Mouse (Mus musculus) midbrain, embryonic 10.5 days (tissue): ENCODE data around the gene Pcgf3. TPM values are rescaled to one million over a fixed set of nuclear protein-coding genes. Genes with fewer than 3 reads are reported as not detected.

Experiments
- DNase-seq: peaks from one replicate; pipeline ENCODE4 v3.0.0-alpha.2; 2017; ENCODE audit warnings: low spot score
- H3K27ac ChIP-seq: fragments of 300-500 bp; sonication (generic); replicated peaks from 2 replicates; pipeline ENCODE4 v1.5.1; 2016; ENCODE audit warnings: mild to moderate bottlenecking
- H3K27me3 ChIP-seq: fragments of 300-500 bp; sonication (generic); 2 replicates; pipeline ENCODE4 v1.6.1; 2016; ENCODE audit warnings: low read depth, mild to moderate bottlenecking; ENCODE audit not compliant: poor library complexity, severe bottlenecking
- H3K36me3 ChIP-seq: fragments of 300-500 bp; sonication (generic); 2 replicates; pipeline ENCODE4 v1.6.1; 2016; ENCODE audit warnings: mild to moderate bottlenecking, moderate library complexity
- H3K4me1 ChIP-seq: fragments of 300-500 bp; sonication (generic); 2 replicates; pipeline ENCODE4 v1.6.1; 2016
- H3K4me3 ChIP-seq: fragments of 300-500 bp; sonication (generic); 2 replicates; pipeline ENCODE4 v1.5.1; 2016; ENCODE audit warnings: mild to moderate bottlenecking, moderate library complexity
- H3K9me3 ChIP-seq: fragments of 300-500 bp; sonication (generic); replicated peaks from 2 replicates; pipeline ENCODE4 v1.6.1; 2016; ENCODE audit warnings: mild to moderate bottlenecking
- WGBS: fragments of 180-500 bp; shearing (Covaris S2); methylation state at CpG from one replicate; pipeline ENCODE4 v1.1.7; 2016; 5-methylcytosine and 5-hydroxymethylcytosine counted together
- polyA plus RNA-seq: library from polyadenylated mRNA; unstranded; fragments of >200 nt; fragmentation: Nextera tagmentation; extraction: Ambion mirVana; gene quantifications from 2 replicates; pipeline ENCODE4 v1.2.1, GENCODE M21; 2016

Pcgf3 gene
- polyA plus RNA-seq, 1 experiment from 2014 or later, result 21.2 TPM

DNA sequence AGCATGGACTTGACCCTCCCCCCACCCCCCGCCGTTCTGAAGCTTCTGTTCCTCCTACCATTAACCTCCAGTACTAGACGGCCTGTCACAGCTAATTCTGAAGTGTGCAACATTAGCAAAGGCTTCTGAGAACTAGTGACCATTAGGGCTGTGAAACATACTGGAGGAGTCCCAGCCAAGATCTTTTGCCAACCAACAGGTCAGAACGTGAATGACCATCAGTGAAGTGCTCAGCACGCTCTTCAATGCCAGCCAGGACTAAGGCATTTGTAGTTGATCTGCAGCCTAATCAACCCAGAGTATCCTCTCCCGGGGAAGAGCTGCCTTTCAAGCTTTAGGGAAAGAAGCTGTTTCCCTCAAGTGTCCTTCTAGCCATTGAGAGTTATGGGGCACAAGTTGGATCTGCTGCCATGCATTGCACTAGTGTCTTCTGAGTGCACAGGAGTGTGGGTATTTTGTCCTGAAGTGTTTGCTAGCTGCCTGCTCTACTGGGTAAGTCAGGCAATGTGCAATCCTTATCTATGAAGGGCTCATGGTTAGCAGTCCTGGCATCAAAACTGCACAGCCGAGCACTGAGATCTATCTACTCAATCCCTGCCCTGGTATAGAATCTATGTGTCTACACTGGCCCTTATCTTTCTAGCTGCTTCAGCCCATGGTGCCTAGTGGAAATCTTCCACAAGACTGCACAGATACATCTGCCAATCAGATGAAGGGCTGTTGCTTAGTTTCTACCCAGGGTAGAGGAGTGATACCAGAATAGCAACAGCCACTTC, 82.7 kb downstream of the Pcgf3 start:
- H3K9me3 ChIP-seq, result no peaks in the 10 kb centered on the region
- no peak overlapping the region for H3K4me3 ChIP-seq
- no peak for DNase-seq
- H3K27me3 ChIP-seq, result peaks cover 14% of the 10 kb centered on the region
- no peaks in the 10 kb centered on the region for H3K36me3 ChIP-seq
- no peak overlapping the region for H3K27ac ChIP-seq
- WGBS, result 76% methylated on average over 7 of the region's 7 CpGs
- no peaks in the 10 kb centered on the region for H3K4me1 ChIP-seq

DNA sequence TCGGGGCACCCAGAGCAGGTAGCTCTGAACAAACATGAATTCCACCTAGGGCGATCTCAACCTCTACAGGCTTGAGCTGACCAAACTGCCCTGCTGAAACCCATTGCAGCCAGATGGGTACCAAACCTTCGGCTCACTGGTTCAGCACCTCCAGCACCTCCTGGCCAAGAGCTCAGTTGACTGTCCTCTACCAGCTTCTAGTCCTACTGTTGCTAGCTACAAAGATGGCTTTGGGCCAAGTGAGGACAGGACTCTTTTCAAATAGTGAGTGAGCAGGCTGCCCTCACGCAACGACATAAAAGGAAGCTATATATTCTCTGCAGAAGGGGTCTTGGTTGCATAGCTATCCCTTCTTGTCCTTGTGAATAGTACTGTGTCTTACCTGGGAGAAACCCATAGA, 86.6 kb downstream of the Pcgf3 start:
- H3K4me3 ChIP-seq, result no peak overlapping the region
- H3K9me3 ChIP-seq, result no peaks in the 10 kb centered on the region
- peaks cover 44% of the 10 kb centered on the region for H3K27me3 ChIP-seq
- no peak overlapping the region for H3K27ac ChIP-seq
- WGBS, result 89% methylated on average over 5 of the region's 5 CpGs
- no peak for DNase-seq
- H3K36me3 ChIP-seq, result no peaks in the 10 kb centered on the region
- peaks cover 16% of the 10 kb centered on the region for H3K4me1 ChIP-seq

DNA sequence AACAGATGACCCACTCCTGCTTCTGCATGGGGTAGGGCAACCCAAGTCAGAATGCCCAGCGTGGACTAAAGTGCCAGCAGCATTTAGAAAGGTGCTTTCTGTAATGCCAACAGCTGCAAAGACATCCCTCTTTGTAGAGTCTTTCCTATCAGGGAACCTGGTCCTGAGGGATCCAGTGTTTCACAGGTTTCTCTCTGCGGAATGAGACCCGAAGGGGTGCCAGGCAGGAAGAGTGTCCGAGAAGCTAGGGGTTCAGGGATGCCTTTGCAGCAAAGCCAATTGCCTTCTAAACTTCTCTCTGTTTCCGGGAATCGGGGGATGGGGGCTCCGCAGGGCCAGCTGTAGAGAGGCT, 88.1 kb downstream of the Pcgf3 start:
- Histone ChIP-seq H3K9me3 (no peaks in the 10 kb centered on the region), H3K36me3 (no peaks in the 10 kb centered on the region), H3K27ac (no peak overlapping the region), H3K4me3 (peak overlapping the region; percentile 60), H3K4me1 (peaks cover 16% of the 10 kb centered on the region), H3K27me3 (peaks cover 44% of the 10 kb centered on the region)
- 15% methylated on average over 7 of the region's 7 CpGs for WGBS
- DNase-seq, result no peak

DNA sequence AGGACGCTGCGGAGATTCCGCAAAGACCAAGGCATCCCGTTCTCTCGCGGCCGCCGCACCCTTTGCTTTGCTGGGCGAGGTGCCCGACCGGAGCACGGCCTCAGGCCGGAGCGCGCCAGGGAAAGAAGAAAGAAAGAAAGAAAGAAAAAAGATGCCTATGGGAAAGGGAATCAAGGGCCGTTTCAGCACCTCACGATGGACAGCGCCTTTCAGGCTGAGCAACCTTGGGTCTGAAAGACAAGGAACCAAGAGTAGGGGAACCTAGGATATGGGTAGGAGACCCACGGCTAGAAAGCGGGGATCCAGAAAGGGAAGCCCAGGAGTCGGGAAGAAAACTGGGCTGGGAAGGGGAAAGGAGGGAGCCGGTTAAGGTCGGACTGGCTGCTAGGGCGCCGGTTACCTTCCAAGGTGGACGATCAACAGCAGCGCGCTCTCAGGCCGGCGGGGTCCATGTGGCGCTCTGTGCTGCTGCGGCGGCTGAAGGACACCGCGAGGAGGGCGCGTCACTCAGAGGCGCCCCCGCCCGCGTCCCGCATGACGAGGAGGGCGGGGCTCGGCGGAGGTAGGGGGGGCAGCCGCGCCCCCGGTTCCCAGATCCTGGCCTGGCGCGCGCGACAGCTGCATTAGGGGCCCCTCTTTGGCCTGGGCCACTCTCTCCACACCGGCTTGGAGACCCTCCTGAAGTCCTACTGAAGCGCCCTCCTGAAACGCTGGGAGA, 88.6 kb downstream of the Pcgf3 start, which contains the start of gene Cplx1:
TSS of gene Cplx1 (minus strand) at position 536 of the 718 bp plus-strand sequence.
- DNase-seq, result peak; percentile 70
- H3K4me3 ChIP-seq, result peak within 1 kb of the TSS; percentile 60
- under 1% methylated on average over 52 of the region's 56 CpGs for WGBS

DNA sequence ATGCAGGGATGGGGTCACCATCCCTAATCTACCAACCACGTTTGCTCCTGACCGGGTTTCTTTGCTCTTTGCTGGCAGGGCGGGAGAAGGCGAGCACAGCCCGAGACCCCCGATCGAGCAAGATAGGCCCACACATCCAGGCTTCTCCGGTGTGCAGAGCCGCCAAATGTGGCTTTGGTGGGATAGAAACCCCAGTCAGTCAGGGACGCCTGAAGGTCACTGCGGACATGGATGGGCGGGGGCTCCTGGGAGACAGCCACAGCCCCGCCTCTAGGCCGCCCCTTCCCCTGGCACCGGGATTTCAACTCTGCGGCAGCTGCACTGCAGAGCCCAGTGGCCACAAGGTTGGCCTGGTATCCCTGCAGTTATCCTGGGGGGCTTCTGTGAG, 89.2 kb downstream of the Pcgf3 start:
- WGBS, result under 1% methylated on average over 16 of the region's 16 CpGs

More for the DNA sequence above, 88.6 kb downstream of the Pcgf3 start, which contains the start of gene Cplx1:
- no peak within 1 kb of the TSS for H3K27ac ChIP-seq
- H3K9me3 ChIP-seq, result no peaks in the 10 kb centered on the region
- no peaks in the 10 kb centered on the region for H3K36me3 ChIP-seq
- peaks cover 16% of the 10 kb centered on the region for H3K4me1 ChIP-seq
- peaks cover 44% of the 10 kb centered on the region for H3K27me3 ChIP-seq

DNA sequence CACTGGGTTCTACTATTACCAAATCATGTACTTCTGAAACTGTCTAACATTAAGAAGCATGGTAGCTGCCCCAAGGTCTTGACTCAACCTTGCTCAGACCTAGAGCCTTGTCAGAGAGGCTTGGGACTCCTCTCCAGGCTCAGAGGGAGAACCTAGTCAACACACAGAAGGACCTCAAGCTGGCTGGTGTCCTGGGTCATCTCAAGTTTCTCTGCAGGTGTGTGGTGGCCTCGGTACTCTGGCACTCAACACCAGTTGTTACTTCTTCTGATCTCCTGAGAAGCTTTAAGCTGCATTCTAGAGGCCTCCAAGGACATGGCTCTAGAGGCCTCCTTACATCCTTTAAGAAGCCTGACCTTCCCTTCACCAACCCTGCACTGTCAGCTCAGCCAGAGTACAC, 93.0 kb downstream of the Pcgf3 start:
- 72% methylated on average over 1 of the region's 1 CpGs for WGBS
- Histone ChIP-seq H3K27me3 (peaks cover 26% of the 10 kb centered on the region), H3K27ac (no peak overlapping the region), H3K4me1 (peaks cover 15% of the 10 kb centered on the region), H3K36me3 (no peaks in the 10 kb centered on the region), H3K4me3 (no peak overlapping the region), H3K9me3 (no peaks in the 10 kb centered on the region)
- no peak for DNase-seq

More for the DNA sequence above, 89.2 kb downstream of the Pcgf3 start:
- Histone ChIP-seq H3K27me3 (peaks cover 44% of the 10 kb centered on the region), H3K36me3 (no peaks in the 10 kb centered on the region), H3K27ac (no peak overlapping the region), H3K9me3 (no peaks in the 10 kb centered on the region), H3K4me1 (peaks cover 16% of the 10 kb centered on the region), H3K4me3 (peak overlapping the region; percentile 60)
- no peak for DNase-seq

Other genes with a start within 250 kb of the Pcgf3 start
- gene Dr1, start 192.3 kb upstream of the Pcgf3 start, polyA plus RNA-seq, result 50.6 and 51.8 TPM in 2 replicates
- gene Pigg, start 148.6 kb upstream of the Pcgf3 start, polyA plus RNA-seq, result 6.1 and 7.5 TPM in 2 replicates
- 0.07 TPM in 1 of 2 replicates, not detected in the other for gene Gm42517, start 93.3 kb upstream of the Pcgf3 start, polyA plus RNA-seq
- 0.16 and 0.53 TPM in 2 replicates for gene Pde6b, start 72.8 kb upstream of the Pcgf3 start, polyA plus RNA-seq
- gene Atp5k, start 26.8 kb upstream of the Pcgf3 start, polyA plus RNA-seq, result 361 and 381 TPM in 2 replicates
- 0.11 and 0.16 TPM in 2 replicates for gene Mfsd7a, start 12.3 kb upstream of the Pcgf3 start, polyA plus RNA-seq
- 4.3 and 6.8 TPM in 2 replicates for gene Cplx1, start 88.8 kb downstream of the Pcgf3 start, polyA plus RNA-seq
- 59.8 and 64.2 TPM in 2 replicates for gene Gak, start 168.5 kb downstream of the Pcgf3 start, polyA plus RNA-seq
- gene Tmem175, start 168.5 kb downstream of the Pcgf3 start, polyA plus RNA-seq, result 19.8 and 24.0 TPM in 2 replicates
- gene Idua, start 199.1 kb downstream of the Pcgf3 start, polyA plus RNA-seq, result 11.5 and 13.3 TPM in 2 replicates
- gene Dgkq, start 208.4 kb downstream of the Pcgf3 start, polyA plus RNA-seq, result 12.8 and 15.1 TPM in 2 replicates
- gene Slc26a1, start 214.3 kb downstream of the Pcgf3 start, polyA plus RNA-seq, result 0.56 and 0.93 TPM in 2 replicates
- gene Fgfrl1, start 231.2 kb downstream of the Pcgf3 start, polyA plus RNA-seq, result 11.0 and 14.9 TPM in 2 replicates